Mouse (Mus musculus) gastrocnemius, adult 2 months (tissue): Measurements from ENCODE around the gene Plcg2. TPM values are rescaled to one million over a fixed set of nuclear protein-coding genes. Genes with fewer than 3 reads are reported as not detected.
A peak's percentile ranks its signal among the peaks of the same experiment; 100 is the strongest.

Experiments used
- DNase-seq: peaks from one replicate; pipeline ENCODE4 v3.0.0; 2022
- H3K27ac ChIP-seq: fragments of 200-600 bp; 2 replicates; pipeline ENCODE4 v1.8.1; 2022; ENCODE audit warnings: mild to moderate bottlenecking
- H3K4me3 ChIP-seq: fragments of 200-600 bp; 2 replicates; pipeline ENCODE4 v1.8.1; 2022; ENCODE audit warnings: mild to moderate bottlenecking, moderate library complexity
- CTCF ChIP-seq: fragments of 200-600 bp; IDR thresholded peaks from 2 replicates; pipeline ENCODE4 v1.8.1; 2022; ENCODE audit warnings: antibody characterized with exemption, mild to moderate bottlenecking, moderate library complexity
- intact Hi-C: fragments of 180-260 bp; cut with DNase I; formaldehyde crosslinking; loops from one replicate; pipeline ENCODE4 v1.15.1; 2025
- total RNA-seq, 2 experiments: library from RNA; stranded (reverse); gene quantifications; 2 replicates each; pipeline ENCODE4 v1.2.3; 2021

The Plcg2 gene
- total RNA-seq, 2 experiments from 2014 or later, result 0.73 to 0.79 TPM

DNA sequence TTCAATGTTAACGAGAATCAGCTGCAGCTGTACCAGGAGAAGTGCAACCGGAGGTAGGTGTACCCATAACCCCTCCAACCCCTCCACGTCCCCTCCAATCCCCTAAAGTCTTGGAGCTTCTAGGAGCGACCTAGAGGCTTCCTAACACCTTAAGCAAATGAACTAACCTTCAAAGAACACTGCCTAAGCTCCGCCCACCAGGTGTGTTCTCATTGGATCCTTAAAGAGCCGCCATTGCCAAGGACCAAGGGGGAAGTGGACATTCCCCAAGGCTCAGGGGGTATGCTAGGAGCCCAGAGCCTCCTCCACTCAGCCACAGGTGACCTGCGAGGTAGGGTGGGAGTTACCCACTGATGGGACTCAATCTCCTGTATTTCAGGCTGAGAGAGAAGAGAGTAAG, 136.3 kb downstream of the Plcg2 start:
- no peak for DNase-seq
- intact Hi-C loops, result no loop called here
- no peak overlapping the region for H3K4me3 ChIP-seq
- H3K27ac ChIP-seq, result no peak overlapping the region
- TF ChIP-seq CTCF, result no peak

DNA sequence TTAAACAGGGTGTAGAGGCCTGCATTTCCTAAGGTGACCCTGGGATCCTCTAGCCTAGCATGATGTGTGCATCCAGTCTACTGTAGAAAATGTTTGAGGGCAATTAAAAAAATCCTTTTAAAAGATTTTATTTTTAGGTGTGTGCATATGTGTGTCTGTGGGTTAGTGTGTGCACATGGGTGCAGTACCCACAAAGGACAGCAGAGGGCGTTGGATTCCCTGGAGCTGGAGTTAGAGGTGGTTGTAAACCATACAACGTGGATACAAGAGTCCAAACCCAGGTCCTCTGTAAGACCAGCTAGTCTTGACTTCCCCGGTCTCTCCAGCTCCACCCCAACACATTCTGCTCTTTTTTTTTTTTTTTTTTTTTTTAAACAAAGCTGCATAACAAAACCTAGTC, 139.4 kb downstream of the Plcg2 start:
- Histone ChIP-seq H3K27ac (no peak overlapping the region), H3K4me3 (no peak overlapping the region)
- peak; percentile 2; the same call in 1 of the 2 replicates for TF ChIP-seq CTCF
- no peak for DNase-seq
- intact Hi-C loops, result no loop called here

DNA sequence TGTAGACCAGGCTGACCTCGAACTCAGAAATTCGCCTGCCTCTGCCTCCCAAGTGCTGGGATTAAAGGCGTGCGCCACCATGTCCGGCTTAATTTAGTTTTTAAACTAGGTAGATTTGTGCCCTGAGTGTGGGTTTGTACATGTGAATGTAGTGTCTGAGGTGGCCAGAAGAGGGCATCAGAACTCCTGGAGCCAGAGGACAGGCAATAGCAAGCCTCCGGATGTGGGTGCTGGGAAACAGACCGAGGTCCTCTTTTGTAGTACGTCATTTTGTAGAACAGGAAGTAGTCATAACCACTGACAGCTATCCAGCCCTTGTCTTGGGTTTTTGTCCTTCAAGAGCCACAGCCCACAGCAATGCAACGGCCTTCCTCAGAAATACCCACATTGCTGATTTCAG, 141.5 kb downstream of the Plcg2 start:
- intact Hi-C loops, result loop anchor here (10.0 kb wide), 1 partner anchor 225 kb away; no protein-coding TSS in a partner anchor

DNA sequence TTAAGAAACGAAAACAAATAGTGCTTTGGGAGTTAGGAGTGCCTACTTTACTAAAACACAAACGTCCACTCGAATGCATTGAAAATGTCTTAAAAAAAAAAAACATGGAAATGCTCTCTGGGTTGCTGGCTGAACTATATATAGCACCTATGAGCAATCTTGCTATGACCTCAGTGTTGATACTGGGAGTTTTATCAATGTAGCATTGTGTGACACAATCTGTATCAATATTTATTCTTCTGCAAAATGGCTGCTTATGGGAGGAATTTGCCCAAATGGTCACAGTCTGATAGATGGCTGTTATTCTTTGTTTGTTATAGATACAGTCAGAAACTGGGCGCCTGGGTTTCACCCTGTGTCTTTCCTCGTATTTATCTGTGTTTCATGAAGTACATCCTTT, 147.4 kb downstream of the Plcg2 start:
- no peak overlapping the region for H3K27ac ChIP-seq
- no peak for DNase-seq
- intact Hi-C loops, result loop anchor here (10.0 kb wide), 1 partner anchor 219 kb away; no protein-coding TSS in a partner anchor
- no peak overlapping the region for H3K4me3 ChIP-seq
- TF ChIP-seq CTCF, result no peak

More for the DNA sequence above, 141.5 kb downstream of the Plcg2 start:
- H3K4me3 ChIP-seq, result no peak overlapping the region
- no peak overlapping the region for H3K27ac ChIP-seq
- no peak for DNase-seq
- no peak for TF ChIP-seq CTCF

- intact Hi-C loops, result loop anchor here (10.0 kb wide), 1 partner anchor 219 kb away; no protein-coding TSS in a partner anchor
- no peak overlapping the region for H3K4me3 ChIP-seq
- TF ChIP-seq CTCF, result peak; percentile 74
- DNase-seq, result no peak
- no peak overlapping the region for H3K27ac ChIP-seq
Observed at GRCm38 (mm10) chr8:117646020-117646419, 147.9 kb downstream of the Plcg2 start.

- intact Hi-C loops, result loop anchor here (10.0 kb wide), 1 partner anchor 218 kb away; no protein-coding TSS in a partner anchor
- H3K27ac ChIP-seq, result no peak overlapping the region
- no peak for TF ChIP-seq CTCF
- H3K4me3 ChIP-seq, result no peak overlapping the region
- no peak for DNase-seq
Observed at GRCm38 (mm10) chr8:117646440-117646839, 148.3 kb downstream of the Plcg2 start.

- Histone ChIP-seq H3K4me3 (no peak overlapping the region), H3K27ac (no peak overlapping the region)
- no peak for DNase-seq
- TF ChIP-seq CTCF, result no peak
- intact Hi-C loops, result no loop called here
Observed at GRCm38 (mm10) chr8:117652318-117652717, 154.2 kb downstream of the Plcg2 start.

DNA sequence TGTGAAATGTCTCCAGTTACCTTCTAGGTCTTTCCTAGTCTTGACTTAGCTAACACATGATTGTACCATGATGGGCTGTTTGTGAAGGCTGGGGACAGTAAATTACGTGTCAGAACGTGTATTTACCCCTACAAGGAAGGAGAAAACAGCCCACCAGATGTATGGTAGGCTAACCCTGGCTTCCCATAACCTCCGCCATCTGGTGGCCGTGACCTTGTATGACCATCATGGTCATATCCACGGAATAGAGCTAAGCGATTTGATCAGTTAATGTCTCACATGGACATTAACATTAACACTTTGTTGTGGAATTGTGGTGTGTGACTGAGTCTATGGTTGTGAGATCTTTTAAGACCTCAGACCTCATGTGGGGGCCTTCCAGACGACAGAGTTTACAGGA, 160.9 kb downstream of the Plcg2 start:
- no peak overlapping the region for H3K4me3 ChIP-seq
- no peak for TF ChIP-seq CTCF
- no peak overlapping the region for H3K27ac ChIP-seq
- intact Hi-C loops, result no loop called here
- no peak for DNase-seq

- H3K4me3 ChIP-seq, result no peak overlapping the region
- DNase-seq, result no peak
- TF ChIP-seq CTCF, result no peak
- H3K27ac ChIP-seq, result no peak overlapping the region
- intact Hi-C loops, result no loop called here
Observed at GRCm38 (mm10) chr8:117660358-117661031, 162.4 kb downstream of the Plcg2 start.

DNA sequence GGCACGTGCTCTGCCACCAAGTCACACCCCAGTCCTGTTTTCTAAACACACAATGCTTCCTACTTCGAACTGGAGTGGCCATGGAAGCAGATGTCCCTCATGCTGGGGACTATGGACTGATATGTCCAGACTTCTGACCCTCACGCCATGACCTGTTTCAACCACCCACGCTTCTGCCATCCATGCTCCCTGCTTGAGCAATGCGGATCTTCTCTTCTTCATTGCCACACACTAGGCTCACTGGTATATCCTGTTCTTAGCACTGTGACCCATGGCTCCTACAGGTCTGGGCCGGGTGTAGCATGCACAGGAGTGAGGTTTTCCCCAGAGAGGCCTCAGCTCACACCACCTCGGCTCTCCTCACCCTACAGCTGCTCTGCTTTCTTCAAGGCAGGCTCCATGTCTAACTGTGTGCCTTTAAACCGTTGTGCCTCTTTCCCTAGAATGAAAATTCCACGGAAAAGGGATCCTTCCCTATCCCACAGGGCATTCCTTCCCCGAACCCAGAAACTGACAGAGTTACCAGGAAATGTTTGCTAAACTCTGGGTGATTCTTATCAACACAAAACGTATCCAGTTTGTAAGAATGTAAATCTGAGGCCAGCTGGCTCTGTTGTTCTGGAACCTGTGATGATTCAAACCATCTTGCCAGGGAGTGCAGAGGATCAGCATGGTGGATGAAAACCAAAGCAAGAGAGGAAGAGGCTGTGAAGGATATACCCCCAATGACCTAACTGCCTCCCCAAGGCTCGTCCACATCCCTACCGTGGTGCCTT, 169.4 kb downstream of the Plcg2 start:
- Histone ChIP-seq H3K4me3 (no peak overlapping the region), H3K27ac (no peak overlapping the region)
- intact Hi-C loops, result no loop called here
- no peak for TF ChIP-seq CTCF
- no peak for DNase-seq

DNA sequence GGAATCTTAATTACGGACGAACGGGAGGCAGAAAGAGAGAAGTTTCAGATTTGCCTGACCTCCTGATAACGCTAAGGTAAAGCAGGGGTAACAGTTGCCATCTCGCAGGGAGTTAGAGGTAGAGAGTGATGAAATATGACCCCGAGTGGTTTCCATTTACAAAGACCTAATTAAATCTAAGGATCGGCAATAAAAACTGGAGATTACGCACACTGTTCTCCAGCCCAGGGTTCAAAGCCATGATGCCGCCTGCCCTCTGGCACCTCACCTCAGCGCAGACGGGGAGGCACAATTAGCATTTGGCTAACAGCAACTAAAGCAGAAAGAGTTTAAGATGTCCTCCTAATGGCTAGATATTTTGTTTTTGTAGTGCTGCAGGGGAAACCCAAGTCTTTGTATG, 172.4 kb downstream of the Plcg2 start:
- intact Hi-C loops, result no loop called here
- DNase-seq, result no peak
- no peak for TF ChIP-seq CTCF
- Histone ChIP-seq H3K4me3 (no peak overlapping the region), H3K27ac (no peak overlapping the region)

DNA sequence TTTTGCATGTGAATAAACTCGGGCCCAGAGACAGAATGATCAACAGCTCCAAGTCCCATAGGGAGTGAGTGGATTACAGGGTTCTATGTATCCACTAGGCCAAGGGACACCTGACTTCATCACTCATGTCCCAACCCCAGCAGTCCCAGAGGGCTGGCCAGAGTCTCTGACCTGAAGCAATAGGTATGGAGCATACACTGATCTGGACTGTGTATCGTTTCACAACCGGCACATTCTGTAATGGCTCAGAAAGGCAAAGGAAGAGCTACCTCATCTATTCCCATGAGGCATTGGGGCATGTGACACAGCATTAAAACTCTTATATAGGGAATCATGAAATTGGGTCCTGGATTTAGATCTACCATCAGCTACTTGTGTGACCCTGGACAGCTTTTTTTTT, 174.5 kb downstream of the Plcg2 start:
- TF ChIP-seq CTCF, result no peak
- H3K4me3 ChIP-seq, result no peak overlapping the region
- no peak for DNase-seq
- intact Hi-C loops, result no loop called here
- no peak overlapping the region for H3K27ac ChIP-seq

DNA sequence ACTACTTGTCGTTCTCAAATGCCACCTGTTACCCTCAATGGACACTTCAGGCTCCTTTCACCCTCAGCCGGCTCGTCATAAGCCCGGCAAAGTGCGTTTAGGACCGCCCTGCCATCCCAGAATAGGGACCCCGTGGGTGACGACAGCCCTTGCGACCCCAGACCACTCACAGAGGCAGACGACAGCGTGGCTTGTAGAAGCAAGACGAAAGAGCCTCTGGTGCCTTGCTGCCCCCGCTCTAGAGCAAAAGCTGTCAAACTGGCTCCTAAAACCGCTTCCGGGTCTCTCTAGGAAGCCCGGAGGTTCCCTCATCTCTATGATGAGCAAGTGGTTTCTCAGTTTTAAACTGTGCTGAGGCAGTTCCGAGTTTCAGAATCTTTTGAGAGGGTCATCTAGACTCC, 175.3 kb downstream of the Plcg2 start, which contains the start of gene Sdr42e1:
TSS of gene Sdr42e1 (minus strand) at position 260 of the 401 bp plus-strand sequence.
- no peak for TF ChIP-seq CTCF
- intact Hi-C loops, result no loop called here
- peak; percentile 37 for DNase-seq
- Histone ChIP-seq H3K27ac (peak within 1 kb of the TSS; percentile 68; the same call in 1 of the 2 replicates), H3K4me3 (peak within 1 kb of the TSS; percentile 70)
